Mouse (Mus musculus) megakaryocyte, embryonic 14.5 days (primary cell): Measurements from ENCODE around the gene Gpr107. TPM values are rescaled to one million over a fixed set of nuclear protein-coding genes. Genes with fewer than 3 reads are reported as not detected.

Source experiments
- H3K27me3 ChIP-seq: replicated peaks from 2 replicates; pipeline ENCODE3; 2012; ENCODE audit warnings: inconsistent platforms
- H3K36me3 ChIP-seq: replicated peaks from 2 replicates; pipeline ENCODE3; 2012; ENCODE audit warnings: low read length, inconsistent platforms, mixed read lengths
- H3K4me1 ChIP-seq: 2 replicates; pipeline ENCODE4 v1.6.1; 2012; ENCODE audit warnings: inconsistent platforms
- H3K4me3 ChIP-seq: replicated peaks from 2 replicates; pipeline ENCODE3; 2012; ENCODE audit warnings: moderate library complexity, mild to moderate bottlenecking, inconsistent platforms
- H3K9me3 ChIP-seq: 2 replicates; pipeline ENCODE4 v1.6.1; 2012; ENCODE audit warnings: inconsistent platforms
- FLI1 ChIP-seq: IDR thresholded peaks from 2 replicates; pipeline ENCODE4 v1.6.1; 2012; ENCODE audit warnings: low read length, inconsistent platforms, mixed read lengths
- GATA1 ChIP-seq: IDR thresholded peaks from 3 replicates; pipeline ENCODE4 v1.6.1; 2012; ENCODE audit warnings: mixed read lengths, low read length, inconsistent platforms, borderline replicate concordance
- polyA plus RNA-seq: library from polyadenylated mRNA; stranded (reverse); fragments of >175 nt; gene quantifications from 2 replicates; pipeline ENCODE4 v1.2.3, GENCODE M21; 2012; ENCODE audit warnings: low replicate concordance; ENCODE audit not compliant: insufficient read depth

Gpr107 gene
- polyA plus RNA-seq, 1 experiment, result 11.9 TPM

DNA sequence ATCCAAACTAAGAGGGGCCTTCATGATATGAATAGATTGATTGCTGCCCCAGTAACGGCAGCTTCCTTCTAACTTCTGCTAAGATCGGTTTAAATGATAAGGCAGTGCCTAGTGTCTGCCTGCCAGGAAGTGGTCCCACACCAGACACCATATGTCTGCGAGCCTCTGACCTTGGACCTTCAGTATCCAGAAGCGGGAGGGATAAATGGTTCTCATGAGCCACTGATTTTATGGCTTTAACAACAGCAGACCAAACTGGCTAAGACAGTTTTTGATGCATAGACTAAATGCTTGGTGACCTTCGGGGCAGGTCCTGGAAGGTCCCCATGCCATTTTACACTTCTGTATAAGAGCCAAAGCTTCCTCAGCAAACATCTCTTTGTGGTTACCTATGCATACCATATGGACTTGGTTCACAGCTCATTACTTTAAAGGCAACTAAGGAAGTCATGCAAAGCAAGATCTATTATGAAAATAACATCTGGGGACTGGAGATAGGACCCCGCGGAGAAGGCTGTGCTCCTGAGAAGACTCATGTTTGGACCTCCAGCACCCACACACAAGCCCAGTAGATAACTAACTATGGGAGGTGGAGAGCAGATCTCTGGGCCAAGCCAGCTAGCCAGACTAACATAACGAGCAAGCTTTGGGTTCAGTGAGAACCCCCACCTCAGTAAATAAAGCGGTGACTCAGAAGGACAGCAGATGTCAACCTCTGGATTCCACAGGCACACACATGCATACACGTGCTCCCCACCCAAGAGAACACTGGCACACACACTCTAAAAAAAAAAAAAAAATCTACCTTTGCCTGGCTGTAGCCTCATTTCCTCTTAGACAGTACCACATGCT lies 36.8 kb upstream of the Gpr107 start:
- peaks cover 66% of the 10 kb centered on the region for H3K36me3 ChIP-seq
- no peak for TF ChIP-seq GATA1
- TF ChIP-seq FLI1, result no peak
- peak overlapping the region; percentile 82 for H3K4me3 ChIP-seq
- H3K9me3 ChIP-seq, result no peaks in the 10 kb centered on the region
- no peaks in the 10 kb centered on the region for H3K27me3 ChIP-seq
- peaks cover 99% of the 10 kb centered on the region for H3K4me1 ChIP-seq

DNA sequence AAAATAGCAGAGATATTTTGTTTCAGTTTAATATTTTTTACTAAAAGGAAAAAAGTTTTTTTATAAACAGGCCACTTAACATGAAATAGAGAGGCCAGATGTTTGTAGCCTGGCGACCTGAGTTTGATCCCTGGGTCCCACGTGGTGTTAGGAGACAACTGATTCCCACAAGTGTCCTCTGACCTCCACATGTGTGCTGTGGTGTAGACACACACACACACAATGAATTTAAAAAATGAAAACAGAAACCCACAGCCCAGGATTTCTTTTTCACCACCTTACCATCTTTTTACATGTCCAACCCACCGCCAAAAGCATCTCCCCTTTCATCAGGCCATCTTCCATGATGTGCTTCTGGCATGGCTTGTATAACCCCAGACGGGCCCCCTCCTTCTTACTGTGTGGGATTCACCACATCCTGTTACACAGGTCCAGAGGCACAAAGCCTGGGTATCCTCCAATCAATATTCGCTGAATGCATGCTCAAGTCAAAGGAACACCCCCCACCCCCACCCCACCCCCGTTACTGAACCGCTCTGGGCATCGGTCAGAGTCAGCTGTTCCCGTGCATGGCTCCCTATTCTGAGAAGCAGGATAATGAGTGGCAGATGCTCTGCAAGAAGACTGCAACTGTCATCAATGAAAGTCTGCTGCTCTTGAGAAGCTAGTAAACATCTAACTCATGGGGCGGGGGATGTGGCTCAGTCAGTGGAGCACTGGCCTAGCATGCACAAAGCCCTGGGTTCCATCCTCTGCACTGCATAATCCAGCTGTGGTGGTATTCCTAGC lies 36.0 kb upstream of the Gpr107 start:
- TF ChIP-seq GATA1 (no peak), FLI1 (no peak)
- Histone ChIP-seq H3K36me3 (peaks cover 62% of the 10 kb centered on the region), H3K9me3 (no peaks in the 10 kb centered on the region), H3K27me3 (no peaks in the 10 kb centered on the region), H3K4me1 (peaks cover 95% of the 10 kb centered on the region), H3K4me3 (peak overlapping the region; percentile 85)

DNA sequence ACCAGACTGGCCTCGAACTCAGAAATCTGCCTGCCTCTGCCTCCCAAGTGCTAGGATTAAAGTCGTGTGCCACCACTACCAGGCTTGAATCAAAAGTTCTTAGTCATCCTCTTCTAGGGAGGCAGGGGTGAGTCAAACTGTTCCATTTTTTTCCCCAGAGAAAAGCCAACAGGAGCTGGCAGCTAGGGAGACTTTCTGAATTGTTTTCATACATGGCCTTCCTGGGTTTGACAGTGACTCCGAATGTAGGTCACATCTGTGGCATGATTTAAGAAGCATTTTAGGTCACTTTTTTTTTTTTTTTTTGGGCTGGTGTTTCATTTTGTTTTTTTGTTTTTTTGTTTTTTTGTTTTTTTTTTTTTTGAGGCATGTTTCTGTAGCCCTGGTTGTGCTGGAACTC lies 33.9 kb upstream of the Gpr107 start:
- no peak for TF ChIP-seq GATA1
- TF ChIP-seq FLI1, result no peak
- Histone ChIP-seq H3K36me3 (peaks cover 59% of the 10 kb centered on the region), H3K4me3 (no peak overlapping the region), H3K27me3 (no peaks in the 10 kb centered on the region), H3K4me1 (peaks cover 95% of the 10 kb centered on the region), H3K9me3 (no peaks in the 10 kb centered on the region)

DNA sequence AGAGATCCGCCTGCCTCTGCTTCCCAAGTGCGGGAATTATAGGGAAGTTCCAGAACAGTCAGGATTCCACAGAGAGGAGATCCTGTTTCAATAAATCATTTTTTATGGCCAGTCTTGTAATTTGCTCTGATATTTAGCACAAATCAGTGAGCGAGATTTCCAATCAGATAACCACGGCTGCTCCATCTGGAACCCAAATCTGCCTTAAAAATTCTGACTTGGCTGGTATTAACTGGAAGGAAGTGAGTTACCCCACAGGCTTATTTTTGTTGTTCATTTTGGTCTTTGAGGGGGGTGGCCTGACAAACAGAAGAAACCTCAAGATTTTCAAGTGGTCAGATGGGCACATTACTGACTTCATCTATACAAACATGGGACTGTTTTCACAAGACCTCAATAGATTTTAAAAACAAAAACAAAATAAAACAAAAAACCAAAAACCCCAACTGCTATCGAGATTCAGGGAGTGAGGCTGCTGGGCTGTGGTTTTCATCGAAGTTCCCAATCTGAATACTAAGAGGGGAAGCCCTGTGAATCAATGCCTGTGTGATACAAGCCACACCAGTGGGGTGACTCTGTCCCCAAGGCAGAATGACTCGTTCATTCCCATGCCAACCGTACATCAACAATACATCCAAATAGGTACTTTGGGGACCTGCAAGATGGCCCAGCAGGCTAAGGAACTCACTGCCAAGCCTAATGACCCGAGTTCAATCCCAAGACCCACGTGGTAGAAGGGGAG lies 33.3 kb upstream of the Gpr107 start:
- no peak for TF ChIP-seq FLI1
- no peak for TF ChIP-seq GATA1

DNA sequence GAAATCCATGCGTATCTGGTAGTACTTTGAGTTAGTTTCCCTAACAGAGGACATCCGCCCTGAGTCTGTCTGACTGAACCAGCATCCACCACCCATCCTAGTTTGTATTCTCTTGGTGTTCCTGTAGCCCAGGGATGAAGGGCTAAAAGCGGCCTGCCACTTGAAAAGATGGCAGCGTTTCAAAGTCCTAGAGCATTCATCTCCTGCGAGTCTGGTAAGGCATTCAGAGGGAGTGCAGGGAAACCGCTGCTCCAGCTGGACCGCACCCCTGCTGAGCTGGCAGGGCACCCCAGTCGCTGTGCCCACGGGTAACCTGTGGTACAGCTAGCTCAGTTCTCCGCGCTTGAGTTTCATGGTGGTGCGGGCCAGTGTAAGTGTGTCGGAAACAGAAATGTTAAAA lies 32.3 kb upstream of the Gpr107 start:
- Histone ChIP-seq H3K4me1 (peaks cover 95% of the 10 kb centered on the region), H3K9me3 (no peaks in the 10 kb centered on the region)

More for the DNA sequence above, 33.3 kb upstream of the Gpr107 start:
- no peaks in the 10 kb centered on the region for H3K27me3 ChIP-seq
- no peaks in the 10 kb centered on the region for H3K9me3 ChIP-seq
- no peak overlapping the region for H3K4me3 ChIP-seq
- H3K4me1 ChIP-seq, result peaks cover 95% of the 10 kb centered on the region
- H3K36me3 ChIP-seq, result peaks cover 59% of the 10 kb centered on the region

DNA sequence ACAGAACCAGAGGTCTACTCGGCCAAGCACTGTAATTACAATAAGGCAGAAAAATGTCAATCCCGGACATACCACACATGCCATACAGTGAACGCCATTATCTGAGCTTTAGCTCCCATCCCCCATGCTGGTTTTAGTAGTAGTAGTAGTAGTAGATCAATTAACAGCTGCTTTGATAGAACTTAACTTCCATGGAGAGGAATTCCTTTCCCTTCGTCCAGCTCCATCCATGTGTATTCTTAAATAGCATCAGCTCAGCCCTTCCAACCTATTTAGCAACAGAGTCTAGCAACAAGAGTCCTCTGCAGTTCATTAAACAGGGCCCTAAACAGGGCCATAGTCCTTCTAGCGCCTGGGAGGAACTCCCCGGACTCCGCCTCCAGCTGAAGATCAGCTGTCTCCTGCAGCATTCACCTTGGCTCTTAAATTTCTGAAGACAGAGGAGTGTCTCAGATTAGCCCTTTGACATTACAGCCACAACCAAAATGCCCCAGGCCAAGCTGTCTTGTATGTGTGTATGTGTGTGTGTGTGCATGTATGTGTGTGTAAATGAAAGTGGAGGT lies 30.9 kb upstream of the Gpr107 start:
- H3K9me3 ChIP-seq, result no peaks in the 10 kb centered on the region
- no peak overlapping the region for H3K4me3 ChIP-seq
- H3K36me3 ChIP-seq, result peaks cover 74% of the 10 kb centered on the region
- H3K27me3 ChIP-seq, result no peaks in the 10 kb centered on the region
- H3K4me1 ChIP-seq, result peaks cover 95% of the 10 kb centered on the region
- TF ChIP-seq FLI1 (no peak), GATA1 (no peak)

More for the DNA sequence above, 32.3 kb upstream of the Gpr107 start:
- no peak for TF ChIP-seq FLI1
- no peak for TF ChIP-seq GATA1
- Histone ChIP-seq H3K27me3 (no peaks in the 10 kb centered on the region), H3K4me3 (peak overlapping the region; percentile 56), H3K36me3 (peaks cover 64% of the 10 kb centered on the region)

DNA sequence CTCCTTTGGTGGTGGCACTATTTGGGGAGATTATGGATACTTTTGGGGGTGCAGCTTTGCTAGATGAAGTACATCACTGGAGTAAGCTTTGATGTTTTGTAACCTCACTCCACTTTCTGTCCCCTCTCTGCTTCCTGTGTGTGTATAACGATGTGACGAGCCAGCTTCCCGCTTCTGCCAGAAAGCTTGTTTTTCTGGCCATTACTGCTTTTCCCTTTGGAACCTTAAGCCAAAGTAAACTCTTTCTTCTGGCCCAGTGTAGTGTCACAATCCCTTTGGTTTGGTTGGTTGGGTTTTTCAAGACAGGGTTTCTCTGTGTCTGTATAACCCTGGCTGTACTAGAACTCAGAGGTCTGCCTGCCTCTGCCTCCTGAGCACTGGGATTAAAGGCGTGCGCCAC lies 29.3 kb upstream of the Gpr107 start:
- peaks cover 71% of the 10 kb centered on the region for H3K36me3 ChIP-seq
- H3K4me1 ChIP-seq, result peaks cover 95% of the 10 kb centered on the region
- no peak for TF ChIP-seq FLI1
- TF ChIP-seq GATA1, result no peak
- no peak overlapping the region for H3K4me3 ChIP-seq
- H3K27me3 ChIP-seq, result no peaks in the 10 kb centered on the region
- no peaks in the 10 kb centered on the region for H3K9me3 ChIP-seq

DNA sequence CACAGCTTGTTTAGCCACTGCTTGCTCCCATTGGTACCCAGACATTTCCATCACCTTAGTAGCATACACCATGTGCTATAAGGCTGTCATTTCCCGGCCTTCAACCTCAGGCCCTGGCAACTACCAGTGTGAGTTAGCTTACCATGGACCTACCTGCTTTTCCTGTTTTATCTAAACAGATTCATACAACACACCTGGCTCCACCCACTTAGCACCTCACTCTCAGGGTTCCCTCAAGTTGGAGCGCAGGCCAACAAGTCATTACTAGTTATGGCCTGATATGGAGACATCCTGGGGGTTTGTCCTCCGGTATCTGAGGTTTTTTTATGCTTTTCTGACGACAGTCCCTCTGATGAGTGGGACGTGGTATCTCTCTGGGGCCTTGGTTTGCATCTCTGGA lies 28.6 kb upstream of the Gpr107 start:
- peaks cover 73% of the 10 kb centered on the region for H3K36me3 ChIP-seq
- TF ChIP-seq FLI1 (no peak), GATA1 (no peak)
- H3K27me3 ChIP-seq, result no peaks in the 10 kb centered on the region
- no peaks in the 10 kb centered on the region for H3K9me3 ChIP-seq
- H3K4me3 ChIP-seq, result peak overlapping the region; percentile 34
- H3K4me1 ChIP-seq, result peaks cover 95% of the 10 kb centered on the region

DNA sequence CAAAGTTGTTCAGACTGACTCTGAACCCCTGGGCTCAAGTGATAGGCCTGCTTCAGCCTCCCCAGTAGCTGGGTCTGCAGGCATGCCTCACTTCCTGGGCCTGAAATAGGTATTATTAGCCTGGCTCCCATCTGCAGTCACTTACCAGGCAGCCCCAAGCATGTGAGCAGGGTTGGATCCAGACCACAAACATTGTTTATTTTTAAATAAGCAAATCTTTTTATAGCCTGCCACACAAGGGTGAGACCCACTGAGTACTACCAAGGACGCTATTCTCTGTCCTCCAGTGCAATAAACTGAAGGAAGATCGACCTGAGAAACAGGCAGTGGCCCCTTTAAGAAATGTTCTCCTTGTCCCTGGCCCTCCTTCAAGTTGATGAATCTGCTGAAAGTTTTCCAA lies 27.4 kb upstream of the Gpr107 start:
- Histone ChIP-seq H3K4me1 (peaks cover 95% of the 10 kb centered on the region), H3K9me3 (no peaks in the 10 kb centered on the region), H3K27me3 (no peaks in the 10 kb centered on the region), H3K4me3 (peak overlapping the region; percentile 74), H3K36me3 (peaks cover 74% of the 10 kb centered on the region)
- TF ChIP-seq FLI1, result no peak
- TF ChIP-seq GATA1, result no peak
